Mouse (Mus musculus) liver, postnatal 0 days (tissue): ENCODE data around the gene Vmn2r124. TPM values are rescaled to one million over a fixed set of nuclear protein-coding genes. Genes with fewer than 3 reads are reported as not detected.
"Not testable (repeated sequence)": the region's sequence is repeated elsewhere in the genome, so short reads cannot be mapped to it uniquely, and the experiment has no call there.

Experiments used
- ATAC-seq: fragments of 200-750 bp; cut with Nextera tagmentation; 2 replicates; pipeline ENCODE4 v1.8.0; 2017; ENCODE audit warnings: mild to moderate bottlenecking, moderate library complexity
- DNase-seq: peaks from one replicate; pipeline ENCODE4 v3.0.0-alpha.2; 2016
- H3K27ac ChIP-seq: fragments of 300-500 bp; sonication (generic); 2 replicates; pipeline ENCODE4 v1.5.1; 2014; ENCODE audit warnings: antibody characterized with exemption, moderate library complexity, mild to moderate bottlenecking, low read depth
- H3K27me3 ChIP-seq: fragments of 300-500 bp; sonication (generic); 2 replicates; pipeline ENCODE4 v1.6.1; 2014; ENCODE audit warnings: low read length, control low read depth, mixed read lengths; ENCODE audit not compliant: insufficient read depth
- H3K36me3 ChIP-seq: fragments of 300-500 bp; sonication (generic); replicated peaks from 2 replicates; pipeline ENCODE4 v1.6.1; 2014; ENCODE audit warnings: mild to moderate bottlenecking, control low read depth, low read length, moderate library complexity, mixed read lengths; ENCODE audit not compliant: insufficient read depth
- H3K4me1 ChIP-seq: fragments of 300-500 bp; sonication (generic); 2 replicates; pipeline ENCODE4 v1.6.1; 2014; ENCODE audit warnings: antibody characterized with exemption, mild to moderate bottlenecking, control low read depth; ENCODE audit not compliant: insufficient read depth
- H3K4me2 ChIP-seq: fragments of 300-500 bp; sonication (generic); 2 replicates; pipeline ENCODE4 v1.6.1; 2014; ENCODE audit warnings: low read depth, mild to moderate bottlenecking, low read length, moderate library complexity, mixed read lengths
- H3K4me3 ChIP-seq: fragments of 300-500 bp; sonication (generic); 2 replicates; pipeline ENCODE4 v1.5.1; 2014; ENCODE audit warnings: low read depth, low read length
- H3K9ac ChIP-seq: fragments of 300-500 bp; sonication (generic); replicated peaks from 2 replicates; pipeline ENCODE4 v1.6.1; 2014; ENCODE audit warnings: mild to moderate bottlenecking, moderate library complexity
- H3K9me3 ChIP-seq: fragments of 300-500 bp; sonication (generic); 2 replicates; pipeline ENCODE4 v1.6.1; 2016; ENCODE audit warnings: mild to moderate bottlenecking, control low read depth, low read length, mixed read lengths
- CTCF ChIP-seq: sonication (generic); IDR thresholded peaks from 2 replicates; pipeline ENCODE4 v1.5.1; 2016; ENCODE audit warnings: antibody characterized with exemption, low read depth
- EP300 ChIP-seq: IDR thresholded peaks from 2 replicates; pipeline ENCODE4 v1.6.1; 2016; ENCODE audit warnings: antibody characterized with exemption, low read depth, mild to moderate bottlenecking
- WGBS: fragments of 180-500 bp; shearing (Covaris S2); extraction: QIAGEN DNeasy Blood & Tissue Kit; methylation state at CpG from one replicate; pipeline ENCODE4 v1.1.7; 2014; ENCODE audit not compliant: insufficient replicate concordance; 5-methylcytosine and 5-hydroxymethylcytosine counted together
- polyA plus RNA-seq: library from polyadenylated mRNA; unstranded; fragments of >200 nt; fragmentation: Nextera tagmentation; extraction: Ambion mirVana; gene quantifications from 2 replicates; pipeline ENCODE4 v1.2.1, GENCODE M21; 2015

Gene Vmn2r124
- polyA plus RNA-seq: not detected in 2 replicates

DNA sequence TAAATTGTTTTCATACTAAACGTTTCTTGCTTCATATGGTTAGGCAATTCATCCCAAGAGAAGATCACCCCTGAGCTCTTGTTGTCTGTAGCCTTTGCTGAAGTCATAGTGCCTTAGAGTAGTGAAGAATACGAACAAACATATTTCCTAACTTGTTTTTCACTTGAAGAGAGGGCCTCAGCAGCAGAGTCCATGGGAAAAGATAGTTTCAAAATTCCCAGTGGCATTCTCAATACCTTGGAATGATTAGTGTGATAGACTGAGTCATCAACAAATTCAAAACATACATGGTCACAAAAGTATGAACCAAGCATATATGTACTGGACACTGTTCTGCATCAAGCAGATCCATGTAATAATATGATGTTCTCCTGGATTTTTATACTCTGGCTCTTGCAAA lies at the start of gene Vmn2r124:
Vmn2r124 (plus strand) TSS at position 301 of the 400 bp plus-strand sequence.
- WGBS: 46% methylated on average over 2 of the region's 2 CpGs
- Histone ChIP-seq H3K36me3 (no peaks in the 10 kb centered on the region), H3K27me3 (no peaks in the 10 kb centered on the region), H3K9me3 (no peaks in the 10 kb centered on the region), H3K4me3 (no peak within 1 kb of the TSS), H3K4me2 (no peak within 1 kb of the TSS), H3K27ac (no peak within 1 kb of the TSS), H3K9ac (no peak within 1 kb of the TSS), H3K4me1 (no peaks in the 10 kb centered on the region)
- ATAC-seq (no peak), DNase-seq (no peak)
- no peak for TF ChIP-seq EP300
- no peak for TF ChIP-seq CTCF

DNA sequence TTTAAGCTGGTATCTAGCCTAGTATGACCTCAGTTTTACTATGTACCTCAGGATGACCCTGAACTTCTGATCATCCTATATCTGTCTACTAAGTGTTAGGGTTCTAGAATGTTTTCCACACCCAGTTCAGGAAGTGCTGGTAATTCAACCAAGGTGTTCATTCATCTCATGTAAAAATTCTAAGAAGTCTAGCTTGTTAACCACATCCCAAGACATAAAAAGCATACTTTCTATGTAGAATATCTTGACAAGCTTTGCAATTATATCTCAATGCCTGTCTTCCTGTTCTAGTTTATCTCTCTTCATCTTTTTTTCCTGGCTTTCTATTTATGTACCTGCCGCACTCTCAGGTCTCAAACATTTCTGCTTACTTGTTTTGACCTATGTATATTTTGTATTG lies 44.5 kb upstream of the Vmn2r124 start:
- Histone ChIP-seq H3K36me3 (no peaks in the 10 kb centered on the region), H3K4me2 (no peak overlapping the region), H3K4me1 (no peaks in the 10 kb centered on the region), H3K27me3 (no peaks in the 10 kb centered on the region), H3K27ac (no peak overlapping the region), H3K4me3 (no peak overlapping the region), H3K9me3 (no peaks in the 10 kb centered on the region), H3K9ac (no peak overlapping the region)
- ATAC-seq: no peak
- 78% methylated on average over 1 of the region's 1 CpGs for WGBS
- no peak for DNase-seq
- TF ChIP-seq CTCF (no peak), EP300 (no peak)

DNA sequence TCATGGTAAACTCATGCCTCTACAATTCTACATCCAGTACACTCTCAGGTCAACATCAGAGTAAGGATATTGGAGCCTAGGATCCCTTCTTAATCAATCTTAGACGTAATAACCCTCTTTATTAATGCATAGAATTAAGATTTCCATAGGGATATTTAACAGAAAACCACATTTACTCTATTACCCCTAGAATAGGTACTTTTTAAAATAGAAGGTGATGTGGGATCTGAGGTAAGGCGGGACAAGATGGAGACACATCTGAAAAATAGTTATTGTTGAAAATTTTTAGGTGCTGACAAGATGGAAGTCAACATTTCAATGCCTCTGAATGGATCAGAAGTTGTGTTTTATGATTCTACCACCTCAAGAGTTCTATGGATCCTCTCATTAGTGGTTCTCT lies 27.8 kb upstream of the Vmn2r124 start, which contains the start of gene Fpr-rs4:
Fpr-rs4 (plus strand) TSS at position 301 of the 400 bp plus-strand sequence.
- H3K9me3 ChIP-seq: no peaks in the 10 kb centered on the region
- no peak for TF ChIP-seq EP300
- no peak for TF ChIP-seq CTCF
- H3K4me2 ChIP-seq: no peak within 1 kb of the TSS
- H3K4me1 ChIP-seq: no peaks in the 10 kb centered on the region
- no peaks in the 10 kb centered on the region for H3K27me3 ChIP-seq
- no peak for ATAC-seq
- 41% methylated on average over 2 of the region's 2 CpGs for WGBS
- no peak within 1 kb of the TSS for H3K4me3 ChIP-seq
- H3K27ac ChIP-seq: no peak within 1 kb of the TSS
- DNase-seq: no peak
- H3K9ac ChIP-seq: no peak within 1 kb of the TSS
- no peaks in the 10 kb centered on the region for H3K36me3 ChIP-seq

DNA sequence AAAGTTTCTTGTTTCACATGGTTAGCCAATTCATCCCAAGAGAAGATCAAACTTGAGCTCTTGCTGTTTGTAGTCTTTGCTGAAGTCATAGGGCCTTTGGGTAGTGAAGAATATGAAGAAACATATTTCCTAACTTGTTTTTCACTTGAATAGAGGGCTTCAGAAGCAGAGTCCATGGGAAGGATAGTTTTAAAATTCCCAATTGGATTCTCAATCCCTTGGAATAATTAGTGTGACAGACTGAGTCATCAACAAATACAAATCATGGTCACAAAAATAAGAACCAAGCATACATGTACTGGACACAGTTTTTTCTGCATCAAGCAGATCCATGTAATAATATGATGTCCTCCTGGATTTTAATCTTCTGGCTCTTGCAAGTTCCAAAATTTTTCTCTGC lies 35.5 kb downstream of the Vmn2r124 start, which contains the start of gene Vmn2r91:
Vmn2r91 (plus strand) TSS at position 301 of the 400 bp plus-strand sequence.
- H3K36me3 ChIP-seq, H3K4me1 ChIP-seq, H3K4me2 ChIP-seq, H3K9ac ChIP-seq, H3K27me3 ChIP-seq, H3K27ac ChIP-seq, ATAC-seq, DNase-seq, H3K9me3 ChIP-seq, H3K4me3 ChIP-seq: not testable (repeated sequence)

DNA sequence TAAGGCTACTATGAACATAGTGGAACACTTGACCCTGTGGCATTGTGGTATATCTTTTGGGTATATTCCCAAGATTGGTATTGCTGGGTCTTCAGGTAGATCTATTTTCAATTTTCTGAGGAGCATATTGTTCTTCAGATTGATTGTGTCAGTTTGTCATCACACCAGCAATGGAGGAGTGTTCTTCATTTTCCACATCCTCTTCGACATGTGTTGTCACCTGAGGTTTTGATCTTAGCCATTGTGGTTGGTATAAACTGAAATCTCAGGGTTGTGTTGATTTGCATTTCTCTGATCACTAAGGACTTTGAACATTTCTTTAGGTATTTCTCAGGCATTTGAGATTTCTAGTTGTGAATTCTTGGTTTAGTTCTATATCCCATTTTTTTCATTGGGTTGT lies 46.4 kb downstream of the Vmn2r124 start:
- H3K27me3 ChIP-seq, ATAC-seq, H3K4me1 ChIP-seq, DNase-seq, H3K9me3 ChIP-seq, H3K4me3 ChIP-seq, H3K36me3 ChIP-seq, H3K4me2 ChIP-seq, H3K27ac ChIP-seq, H3K9ac ChIP-seq: not testable (repeated sequence)
- WGBS: 70% methylated on average over 1 of the region's 1 CpGs

DNA sequence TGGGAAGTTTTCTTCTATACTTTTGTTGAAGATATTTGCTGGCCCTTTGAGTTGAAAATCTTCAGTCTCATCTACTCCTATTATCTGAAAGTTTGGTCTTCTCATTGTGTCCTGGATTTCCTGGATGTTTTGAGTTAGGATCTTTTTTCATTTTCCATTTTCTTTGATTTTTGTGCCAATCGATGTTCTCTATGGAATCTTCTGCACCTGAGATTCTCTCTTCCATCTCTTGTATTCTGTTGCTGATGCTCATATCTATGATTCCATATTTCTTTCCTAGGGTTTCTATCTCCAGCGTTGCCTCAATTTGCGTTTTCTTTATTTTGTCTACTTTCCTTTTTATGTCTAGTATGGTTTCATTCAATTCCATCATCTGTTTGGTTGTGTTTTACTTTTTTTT lies 53.0 kb downstream of the Vmn2r124 start:
- DNase-seq, H3K9ac ChIP-seq, H3K4me3 ChIP-seq, ATAC-seq, H3K27me3 ChIP-seq, H3K4me2 ChIP-seq, H3K27ac ChIP-seq, H3K36me3 ChIP-seq, H3K4me1 ChIP-seq, H3K9me3 ChIP-seq: not testable (repeated sequence)
- WGBS: 66% methylated on average over 3 of the region's 3 CpGs

Other genes with a start within 250 kb of the Vmn2r124 start
- 2.1 and 3.1 TPM in 2 replicates for gene Spaca6, start 222.3 kb upstream of the Vmn2r124 start, polyA plus RNA-seq
- gene Has1, start 194.2 kb upstream of the Vmn2r124 start, polyA plus RNA-seq: 0.08 and 0.09 TPM in 2 replicates
- gene Fpr1, start 165.5 kb upstream of the Vmn2r124 start, polyA plus RNA-seq: 13.3 and 13.7 TPM in 2 replicates
- gene Fpr2, start 161.6 kb upstream of the Vmn2r124 start, polyA plus RNA-seq: 9.3 and 10.3 TPM in 2 replicates
- gene Fpr3, start 161.6 kb upstream of the Vmn2r124 start, polyA plus RNA-seq: not detected in 2 replicates
- not detected in 2 replicates for gene Fpr-rs4, start 27.7 kb upstream of the Vmn2r124 start, polyA plus RNA-seq
- gene Vmn2r91, start 35.6 kb downstream of the Vmn2r124 start, polyA plus RNA-seq: not detected in 2 replicates
- gene Vmn2r92, start 102.5 kb downstream of the Vmn2r124 start, polyA plus RNA-seq: not detected in 2 replicates
- gene Vmn2r94, start 228.3 kb downstream of the Vmn2r124 start, polyA plus RNA-seq: not detected in 2 replicates
- not detected in 2 replicates for gene Vmn2r93, start 248.7 kb downstream of the Vmn2r124 start, polyA plus RNA-seq